Mouse (Mus musculus) T-helper 1 cell (primary cell): ENCODE data around the gene Hoxd11.

ENCODE experiments used
- in situ Hi-C: fragments of 300-600 bp; cut with MboI, MseI; formaldehyde crosslinking; loops from one replicate; pipeline ENCODE4 v1.15.1; 2025; ENCODE audit warnings: high pct_unique_total_duplicates

Hoxd11 gene

DNA sequence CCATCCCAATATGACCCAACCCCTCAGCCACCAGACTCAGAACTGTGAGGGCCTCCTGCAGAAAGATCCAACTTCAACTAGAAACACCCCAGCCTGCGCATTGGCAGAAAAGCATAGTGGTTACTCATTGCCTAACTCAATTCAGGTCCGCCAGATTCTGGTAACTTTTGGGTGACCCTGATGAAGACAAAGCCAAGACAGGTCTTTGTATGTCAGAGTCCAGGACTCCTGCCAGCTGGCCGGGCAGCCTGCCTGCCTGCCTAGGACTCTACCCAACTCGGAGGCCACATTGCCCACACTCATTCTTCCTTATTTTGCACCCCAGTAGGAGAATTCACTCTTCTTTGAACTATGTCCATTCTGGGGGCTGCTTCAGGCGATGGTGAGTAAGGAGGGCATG is 47.2 kb downstream of the Hoxd11 start, which contains the start of gene Gm28230:
TSS of gene Gm28230 (plus strand) at position 178 of the 400 bp plus-strand sequence.
- in situ Hi-C loops = loop anchor here (10.0 kb wide), 1 partner anchor 578 kb away; no protein-coding TSS in a partner anchor

DNA sequence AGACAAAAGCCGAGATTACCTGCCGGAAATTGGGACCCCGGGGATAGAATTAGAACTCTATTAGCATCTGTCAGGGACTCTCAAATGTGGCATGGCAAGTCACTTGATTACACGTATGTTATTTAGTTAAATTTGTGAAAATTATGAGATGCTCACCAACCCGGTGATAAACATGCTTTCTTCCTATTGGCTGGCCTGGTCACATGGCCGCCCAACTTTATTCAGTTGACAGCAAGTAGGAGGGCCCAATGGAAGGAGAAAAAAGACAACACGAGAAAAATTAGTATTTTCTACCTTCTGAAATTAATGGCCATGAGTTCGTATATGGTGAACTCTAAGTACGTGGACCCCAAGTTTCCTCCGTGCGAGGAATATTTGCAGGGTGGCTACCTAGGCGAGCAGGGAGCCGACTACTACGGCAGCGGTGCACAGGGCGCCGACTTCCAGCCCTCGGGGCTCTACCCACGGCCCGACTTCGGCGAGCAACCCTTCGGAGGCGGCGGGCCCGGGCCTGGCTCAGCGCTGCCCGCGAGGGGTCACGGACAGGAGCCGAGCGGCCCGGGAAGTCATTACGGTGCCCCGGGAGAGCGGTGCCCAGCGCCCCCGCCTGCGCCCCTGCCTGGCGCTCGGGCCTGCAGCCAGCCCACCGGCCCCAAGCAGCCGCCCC is 47.7 kb downstream of the Hoxd11 start:
- in situ Hi-C loops = loop anchor here (10.0 kb wide), 1 partner anchor 578 kb away; no protein-coding TSS in a partner anchor

DNA sequence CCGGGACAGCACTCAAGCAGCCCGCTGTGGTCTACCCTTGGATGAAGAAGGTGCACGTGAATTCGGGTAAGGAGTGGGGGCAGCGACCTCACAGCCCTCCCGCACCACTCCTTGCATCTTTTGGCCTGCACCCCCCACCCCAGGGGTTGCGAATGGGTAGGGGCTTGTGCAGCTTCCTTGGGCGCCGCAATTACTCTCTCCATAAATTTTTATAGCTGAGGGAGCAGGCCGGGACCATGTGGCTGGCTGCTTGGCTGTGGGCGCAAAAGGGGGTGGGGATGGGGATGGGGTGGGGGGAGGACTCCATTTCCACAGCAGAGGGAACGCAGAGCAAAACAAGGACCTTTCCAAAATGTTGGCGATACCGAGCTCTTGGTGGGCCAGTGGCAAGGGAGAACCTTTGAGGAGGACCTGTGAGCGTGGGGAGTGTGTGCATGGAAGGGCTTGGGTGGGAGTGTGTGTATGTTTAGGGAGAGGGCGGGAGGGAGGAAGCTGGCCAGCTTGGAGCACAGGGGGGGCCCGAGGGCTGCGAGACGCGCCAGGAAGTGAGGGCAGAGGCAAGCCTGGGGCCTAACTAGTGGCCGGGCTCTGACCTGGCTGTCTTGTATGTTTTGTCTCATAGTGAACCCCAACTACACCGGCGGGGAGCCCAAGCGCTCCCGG is 48.4 kb downstream of the Hoxd11 start:
- in situ Hi-C loops = loop anchor here (10.0 kb wide), 1 partner anchor 577 kb away; no protein-coding TSS in a partner anchor

DNA sequence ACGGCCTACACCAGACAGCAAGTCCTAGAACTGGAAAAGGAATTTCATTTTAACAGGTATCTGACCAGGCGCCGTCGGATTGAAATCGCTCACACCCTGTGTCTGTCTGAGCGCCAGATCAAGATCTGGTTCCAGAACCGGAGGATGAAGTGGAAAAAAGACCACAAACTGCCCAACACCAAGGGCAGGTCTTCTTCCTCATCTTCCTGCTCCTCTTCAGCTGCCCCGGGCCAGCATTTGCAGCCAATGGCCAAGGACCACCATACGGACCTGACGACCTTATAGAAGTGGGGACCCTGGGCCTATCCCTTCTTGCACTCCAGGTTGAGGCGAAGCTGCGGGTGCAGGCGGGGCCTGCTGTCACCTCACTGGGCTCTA is 48.9 kb downstream of the Hoxd11 start:
- in situ Hi-C loops = loop anchor here (10.0 kb wide), 1 partner anchor 577 kb away; no protein-coding TSS in a partner anchor

DNA sequence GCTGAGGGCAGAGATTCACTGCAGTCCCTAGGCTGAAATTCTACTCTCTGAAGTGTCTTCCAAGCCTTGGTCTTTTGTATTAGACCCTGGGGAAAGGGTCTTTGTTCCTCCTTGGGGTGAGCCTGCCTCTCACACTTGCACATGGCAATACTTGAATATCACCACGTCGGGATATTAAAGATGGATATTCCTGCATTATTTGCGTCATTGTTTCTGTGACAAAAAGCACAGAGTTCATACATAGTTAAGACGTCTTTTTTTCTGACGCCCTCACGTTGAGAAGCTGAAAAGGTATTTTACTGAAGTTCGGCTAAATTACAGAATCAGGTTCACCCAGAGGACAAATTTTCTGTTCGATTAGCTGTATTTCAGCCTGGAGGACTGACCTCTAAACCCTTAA is 51.0 kb downstream of the Hoxd11 start:
- in situ Hi-C loops = no loop called here

DNA sequence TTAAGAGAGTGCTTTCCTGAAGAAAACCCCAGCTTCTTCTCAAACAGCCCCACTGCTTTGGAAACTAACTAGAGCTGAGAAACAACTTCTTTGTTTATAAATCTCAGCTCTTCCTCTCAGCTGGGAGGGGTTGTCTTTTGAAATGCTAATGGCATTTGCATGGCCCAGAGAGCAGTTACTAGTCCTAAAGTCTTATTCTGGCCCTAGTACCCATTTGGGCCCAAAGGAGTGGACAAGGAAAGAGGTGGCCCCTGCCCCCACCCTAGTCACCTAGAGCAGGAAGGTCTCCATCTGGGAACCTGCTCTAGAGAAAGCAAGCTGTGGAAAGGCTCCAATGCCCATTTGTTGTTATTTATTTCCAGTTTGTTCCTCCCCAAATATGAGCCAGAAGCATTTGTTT is 51.7 kb downstream of the Hoxd11 start:
- in situ Hi-C loops = no loop called here

DNA sequence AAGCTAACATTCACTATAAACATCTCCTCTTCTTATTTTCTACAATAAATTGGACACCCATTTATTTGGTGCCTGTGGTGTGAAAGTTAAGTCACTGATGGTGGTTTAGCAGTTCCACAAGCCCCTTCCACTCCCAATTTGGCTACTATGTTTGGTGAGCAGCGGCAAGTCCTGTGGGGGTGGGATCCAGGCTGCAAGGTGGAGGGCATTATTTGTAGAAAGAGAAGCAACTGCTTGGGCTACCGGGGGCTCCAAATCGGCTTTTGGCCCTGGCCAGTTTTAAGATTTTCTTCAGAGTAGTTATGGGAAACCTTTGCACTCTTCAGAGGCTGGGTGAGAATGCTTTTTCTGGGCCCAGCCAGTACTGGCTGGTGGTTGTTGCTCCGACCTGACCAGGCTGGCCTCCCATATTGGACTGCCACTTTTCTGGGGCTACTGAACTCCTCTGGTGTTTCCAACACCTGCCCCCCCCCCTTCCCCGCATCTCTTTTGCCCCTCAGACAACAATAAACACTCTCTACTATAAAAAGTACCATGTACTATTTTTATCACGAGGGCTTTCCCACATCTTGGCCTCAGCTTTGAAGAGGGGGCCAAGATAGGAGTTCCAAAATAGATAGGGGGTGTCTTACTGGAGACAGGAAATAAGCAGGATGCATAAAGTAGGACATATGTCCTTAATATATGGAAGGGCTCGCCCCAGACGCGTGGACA is 52.6 kb downstream of the Hoxd11 start:
- in situ Hi-C loops = no loop called here

DNA sequence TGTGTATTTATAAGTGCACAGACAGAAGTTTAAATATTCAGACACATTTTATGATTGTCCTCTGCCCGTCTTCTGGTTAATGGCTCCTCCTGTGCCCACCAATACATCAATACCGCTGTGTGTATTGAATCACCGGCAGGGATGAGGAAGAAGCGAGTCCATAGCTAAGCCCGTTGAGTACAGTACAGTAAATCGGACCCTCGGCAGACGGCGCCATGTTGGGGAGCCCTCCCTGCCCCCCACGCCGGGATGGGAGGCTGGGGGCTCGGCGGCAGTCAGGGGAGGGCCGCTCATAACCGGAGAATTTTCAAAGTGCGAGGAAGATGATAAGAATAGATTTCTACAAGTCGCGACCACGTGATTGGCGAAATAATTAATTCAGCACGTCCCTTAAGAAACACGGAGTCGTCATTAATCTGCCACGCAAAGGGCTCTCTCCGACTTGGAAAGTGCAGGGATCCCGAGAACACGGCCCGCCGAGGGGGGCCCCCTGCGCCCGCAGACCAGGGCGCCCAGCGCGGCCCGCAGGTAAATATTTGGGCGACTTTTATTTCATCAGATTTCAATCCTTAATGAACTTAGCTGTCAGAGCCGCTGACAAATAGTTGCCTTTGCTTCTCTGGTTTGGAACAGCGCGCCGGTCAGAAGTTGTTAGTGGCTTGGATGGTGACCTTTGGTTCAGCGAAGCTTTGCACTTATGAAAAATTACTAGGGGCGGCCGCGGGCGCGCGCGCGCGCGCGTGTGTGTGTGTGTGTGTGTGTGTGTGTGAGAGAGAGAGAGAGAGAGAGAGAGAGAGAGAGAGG is 53.4 kb downstream of the Hoxd11 start:
- in situ Hi-C loops = no loop called here

DNA sequence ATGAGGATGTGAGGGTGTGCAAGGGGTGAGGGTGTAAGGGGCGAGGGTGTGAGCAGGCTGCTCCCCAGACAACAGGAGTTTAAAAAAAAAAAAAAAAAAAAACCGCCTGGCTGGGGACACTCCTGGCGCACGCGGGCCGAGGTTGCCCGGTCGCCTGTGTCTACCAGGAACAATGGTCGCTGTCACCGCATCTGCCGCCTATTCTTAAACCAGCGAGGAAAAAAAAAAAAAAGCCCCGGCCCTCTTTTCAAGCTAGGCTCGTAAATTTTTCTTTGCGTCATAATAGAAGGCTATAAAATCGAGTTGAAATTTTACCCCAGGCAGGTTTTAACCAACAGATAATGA is 53.9 kb downstream of the Hoxd11 start:
- in situ Hi-C loops = no loop called here

DNA sequence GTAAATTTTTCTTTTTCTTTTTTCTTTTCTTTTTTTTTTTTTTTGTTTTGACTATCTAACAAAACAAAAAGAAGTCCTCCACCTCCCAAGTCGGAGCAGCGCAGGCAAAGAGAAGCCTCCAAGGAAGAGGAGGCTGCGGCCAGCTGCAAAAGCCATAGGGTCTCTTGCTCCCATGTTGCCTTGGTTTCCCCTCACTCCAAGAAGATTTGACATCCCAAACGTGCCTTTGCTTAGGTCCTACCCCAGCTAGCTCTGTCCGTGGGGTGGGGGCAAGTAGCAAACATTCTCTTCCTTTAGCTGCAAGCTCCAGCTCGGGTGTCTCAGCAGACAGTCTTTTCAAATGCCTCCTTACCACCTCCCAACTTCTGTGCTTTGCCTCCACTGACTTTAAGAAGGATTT is 54.4 kb downstream of the Hoxd11 start:
- in situ Hi-C loops = no loop called here

DNA sequence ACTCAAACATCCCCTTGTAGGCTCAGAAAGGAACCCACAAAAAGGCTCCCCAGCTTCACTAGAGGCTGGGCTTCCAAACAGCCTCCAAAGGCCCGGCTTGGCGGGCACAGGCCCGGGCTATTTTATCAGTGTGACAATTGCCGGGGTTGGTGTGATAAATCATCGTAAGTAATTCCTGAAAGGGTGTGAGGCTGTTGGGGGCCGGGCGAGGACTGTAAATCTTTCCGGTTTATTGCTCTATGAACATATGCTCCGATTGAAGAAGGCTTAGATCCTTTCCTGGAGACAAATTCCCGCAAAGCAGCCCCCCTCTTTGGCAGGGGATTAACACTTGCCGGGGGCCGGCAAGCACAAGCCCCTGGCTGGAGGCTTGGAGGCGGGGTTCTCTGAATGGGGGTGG is 55.1 kb downstream of the Hoxd11 start:
- in situ Hi-C loops = no loop called here

DNA sequence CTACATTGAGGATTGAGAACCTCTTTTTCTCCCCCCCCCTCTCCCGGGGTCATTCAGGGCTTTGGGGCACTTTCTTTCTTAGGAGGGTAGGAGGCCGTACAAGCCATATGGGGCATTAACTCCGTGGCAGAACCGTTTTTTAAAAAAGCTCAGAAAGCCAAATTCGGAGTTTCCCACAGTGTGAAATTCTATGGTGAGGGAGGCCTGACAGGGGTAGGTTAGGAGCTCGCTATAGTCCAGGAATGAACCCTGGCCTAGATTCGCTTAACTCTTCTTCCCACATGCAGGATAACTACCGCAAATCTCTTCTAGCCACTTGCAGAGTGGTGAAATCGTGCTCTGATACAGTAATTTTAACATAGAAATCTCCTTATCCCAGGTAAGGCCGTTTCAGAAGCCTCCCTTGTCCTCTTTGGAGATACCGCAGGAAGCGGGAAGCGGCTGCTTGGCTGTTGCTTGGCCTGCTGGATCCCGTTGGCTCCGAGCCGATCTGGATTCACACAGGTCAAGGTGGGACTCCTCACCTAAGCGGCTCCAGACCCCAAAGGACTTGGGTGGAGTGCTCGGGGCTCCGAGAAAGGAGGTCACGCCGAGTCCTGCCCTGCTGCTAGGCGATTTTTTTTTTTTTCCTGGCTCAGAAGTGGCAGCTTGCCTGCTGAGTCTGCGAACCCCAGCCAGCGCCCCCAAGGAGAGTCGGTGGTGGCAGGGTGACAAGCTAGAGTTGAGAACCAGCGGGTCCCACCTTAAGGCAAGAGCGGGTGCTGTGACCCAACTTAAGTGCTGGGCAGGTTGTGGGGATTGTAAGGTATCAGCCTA is 55.8 kb downstream of the Hoxd11 start:
- in situ Hi-C loops = loop anchor here (5.0 kb wide), 1 partner anchor 43 kb away; the partner anchor contains the start of gene Hoxd10

DNA sequence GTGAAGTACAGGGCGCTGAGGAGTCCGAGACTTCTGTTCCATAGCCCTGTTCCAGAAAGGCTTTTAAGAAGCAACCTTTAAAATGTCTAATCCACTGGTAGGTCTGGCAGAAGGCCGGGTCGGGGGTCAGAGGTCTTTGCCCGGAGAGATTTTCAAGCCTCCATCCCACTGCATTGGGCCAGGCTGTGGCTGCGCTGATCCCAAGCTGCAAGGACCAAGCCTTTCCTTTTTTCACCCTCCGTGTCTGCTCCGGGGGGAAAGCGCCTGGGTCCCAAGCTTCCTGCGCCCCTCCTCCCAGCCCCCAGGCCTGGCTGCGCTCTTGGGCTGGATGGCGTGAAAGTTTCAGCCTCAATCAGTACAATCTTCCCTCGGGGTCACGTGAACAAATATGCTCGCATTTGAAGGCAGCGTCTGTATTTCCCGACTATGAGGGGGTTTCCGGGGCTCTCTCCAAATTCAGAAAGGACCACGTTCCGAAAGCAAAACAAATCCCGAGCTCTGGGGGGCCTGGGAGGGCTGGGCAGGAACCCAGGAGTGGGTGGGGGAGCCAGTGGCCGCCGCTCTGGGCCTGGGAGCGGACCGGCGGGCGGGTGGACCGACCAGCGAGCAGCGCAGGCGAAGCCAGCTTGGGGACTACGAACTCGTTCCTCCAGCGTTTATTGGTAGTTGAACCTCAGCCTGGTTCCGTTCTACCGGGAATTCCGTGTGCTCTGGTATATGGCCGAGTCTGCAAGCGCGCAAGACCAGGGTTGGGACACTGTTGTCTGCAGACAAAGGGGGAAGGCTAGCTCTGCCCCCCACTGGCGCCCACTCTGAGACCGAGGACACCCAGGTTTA is 56.7 kb downstream of the Hoxd11 start:
- in situ Hi-C loops = loop anchor here (5.0 kb wide), 1 partner anchor 44 kb away; the partner anchor contains the start of gene Hoxd10
